Mouse (Mus musculus): ENCODE results near the gene Slc35g3. TPM values are rescaled to one million over a fixed set of nuclear protein-coding genes. Genes with fewer than 3 reads are reported as not detected.

Slc35g3 gene
- polyA plus RNA-seq, 1 experiment from 2014 or later = not detected

DNA sequence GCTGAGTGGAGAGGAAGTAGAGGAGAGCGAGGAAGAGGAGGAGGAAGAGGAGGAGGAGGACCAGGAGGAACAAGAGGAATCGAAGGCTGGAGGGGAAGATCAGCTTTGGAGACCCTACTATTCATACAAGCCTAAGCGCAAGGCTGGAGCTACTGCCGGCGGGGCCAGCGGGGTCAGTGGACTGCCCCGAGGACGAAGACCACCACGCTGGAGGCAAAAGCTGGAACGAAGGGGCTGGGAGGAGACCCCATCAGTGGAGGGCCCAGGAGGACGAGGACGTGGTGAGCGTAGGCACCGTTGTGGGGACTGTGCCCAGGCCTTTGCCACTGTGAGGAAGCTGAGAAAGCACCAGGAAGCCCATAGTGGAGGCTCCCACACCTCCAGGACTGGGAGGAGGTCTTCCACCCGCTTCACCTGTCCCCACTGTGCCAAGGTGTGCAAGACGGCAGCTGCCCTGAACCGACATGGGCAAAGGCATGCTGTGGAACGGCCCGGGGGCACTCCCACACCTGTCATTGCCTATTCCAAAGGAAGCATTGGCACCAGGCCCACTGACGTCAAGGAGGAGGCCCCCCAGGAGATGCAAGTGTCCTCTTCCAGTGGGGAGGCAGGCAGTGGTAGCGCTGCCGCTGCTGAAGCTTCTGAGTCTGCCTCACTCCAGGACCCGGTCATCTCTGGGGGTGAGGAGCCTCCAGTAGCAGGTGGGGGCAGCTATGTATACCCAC is 16.7 kb upstream of the Slc35g3 start:
- 0 out of 2 replicates have a peak, but pooled peaks cover 7% of the 10 kb centered on the region for H3K27me3 ChIP-seq (ENCODE audit: insufficient read depth, low read length)
- no peak overlapping the region for H3K4me2 ChIP-seq (ENCODE audit: low read depth, low read length)
- no peaks in the 10 kb centered on the region for H3K9me3 ChIP-seq (ENCODE audit: low read length)
- no peak overlapping the region for H3K27ac ChIP-seq (ENCODE audit: low read depth)
- H3K36me3 ChIP-seq (replicated peaks; ENCODE audit: insufficient read depth, low read length) = peaks cover 2% of the 10 kb centered on the region; the same call in 1 of the 2 replicates
- TF ChIP-seq CTCF (IDR thresholded peaks at IDR 0.05; ENCODE audit: low read depth) = no peak
- TF ChIP-seq EP300 (IDR thresholded peaks at IDR 0.05; ENCODE audit: low read depth) = no peak
- ATAC-seq (no peak), DNase-seq (no peak)
- H3K4me3 ChIP-seq (ENCODE audit: low read depth, low read length) = no peak overlapping the region
- H3K9ac ChIP-seq (replicated peaks) = no peak overlapping the region
- WGBS (ENCODE audit: insufficient replicate concordance) = 66% methylated on average over 23 of the region's 23 CpGs
- no peaks in the 10 kb centered on the region for H3K4me1 ChIP-seq (ENCODE audit: insufficient read depth)

DNA sequence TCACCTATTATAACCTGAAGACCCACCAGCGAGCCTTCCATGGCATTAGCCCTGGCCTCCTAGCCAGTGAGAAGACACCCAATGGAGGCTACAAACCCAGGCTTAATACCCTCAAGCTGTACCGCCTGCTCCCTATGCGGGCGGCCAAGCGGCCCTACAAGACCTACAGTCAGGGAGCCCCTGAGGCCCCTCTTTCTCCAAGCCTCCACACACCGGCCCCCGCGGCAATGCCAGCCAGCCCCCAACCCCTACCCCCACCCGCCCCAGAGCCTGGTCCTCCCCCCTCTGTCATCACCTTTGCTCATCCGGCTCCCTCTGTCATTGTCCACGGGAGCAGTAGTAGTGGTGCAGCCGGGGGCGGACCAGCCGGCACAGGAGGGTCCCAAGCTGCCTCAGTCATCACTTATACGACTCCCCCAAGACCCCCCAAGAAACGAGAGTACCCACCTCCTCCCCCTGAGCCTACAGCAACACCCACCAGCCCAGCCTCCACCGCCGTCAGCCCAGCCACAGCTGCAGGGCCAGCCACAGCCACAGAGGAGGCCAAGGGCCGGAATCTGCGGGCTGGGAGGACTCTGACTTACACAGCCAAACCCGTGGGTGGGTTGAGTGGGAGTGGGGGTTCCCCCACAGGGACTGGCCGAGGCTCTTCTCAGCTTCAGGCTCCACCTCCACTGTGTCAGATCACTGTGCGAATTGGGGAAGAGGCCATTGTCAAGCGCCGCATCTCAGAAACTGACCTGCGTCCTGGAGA is 15.9 kb upstream of the Slc35g3 start:
- no peaks in the 10 kb centered on the region for H3K4me1 ChIP-seq (ENCODE audit: insufficient read depth)
- no peak overlapping the region for H3K27ac ChIP-seq (ENCODE audit: low read depth)
- DNase-seq (peak; percentile 16), ATAC-seq (no peak)
- H3K9me3 ChIP-seq (ENCODE audit: low read length) = no peaks in the 10 kb centered on the region
- 61% methylated on average over 26 of the region's 26 CpGs for WGBS (ENCODE audit: insufficient replicate concordance)
- H3K36me3 ChIP-seq (replicated peaks; ENCODE audit: insufficient read depth, low read length) = peaks cover 2% of the 10 kb centered on the region; the same call in 1 of the 2 replicates
- no peak overlapping the region for H3K9ac ChIP-seq (replicated peaks)
- 0 out of 2 replicates have a peak, but pooled peaks cover 7% of the 10 kb centered on the region for H3K27me3 ChIP-seq (ENCODE audit: insufficient read depth, low read length)
- no peak overlapping the region for H3K4me2 ChIP-seq (ENCODE audit: low read depth, low read length)
- no peak overlapping the region for H3K4me3 ChIP-seq (ENCODE audit: low read depth, low read length)
- TF ChIP-seq CTCF (IDR thresholded peaks at IDR 0.05; ENCODE audit: low read depth) (no peak), EP300 (IDR thresholded peaks at IDR 0.05; ENCODE audit: low read depth) (no peak)

DNA sequence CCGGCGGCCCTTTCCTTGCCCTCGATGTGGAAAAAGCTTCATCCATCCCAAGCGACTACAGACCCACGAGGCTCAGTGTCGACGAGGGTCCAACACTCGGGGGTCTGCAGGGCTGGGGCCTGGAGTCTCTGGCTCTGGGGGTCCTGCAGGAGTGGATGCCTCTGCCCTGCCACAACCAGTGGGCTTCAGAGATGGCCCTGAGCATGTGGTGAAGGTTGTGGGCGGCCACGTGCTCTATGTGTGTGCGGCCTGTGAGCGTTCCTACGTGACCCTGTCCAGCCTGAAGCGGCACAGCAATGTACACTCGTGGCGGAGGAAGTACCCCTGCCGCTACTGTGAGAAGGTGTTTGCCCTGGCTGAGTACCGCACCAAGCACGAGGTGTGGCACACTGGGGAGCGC is 14.7 kb upstream of the Slc35g3 start:
- no peak for ATAC-seq
- DNase-seq = no peak
- 82% methylated on average over 20 of the region's 20 CpGs for WGBS (ENCODE audit: insufficient replicate concordance)
- no peak overlapping the region for H3K4me2 ChIP-seq (ENCODE audit: low read depth, low read length)
- H3K27ac ChIP-seq (ENCODE audit: low read depth) = no peak overlapping the region
- no peak overlapping the region for H3K4me3 ChIP-seq (ENCODE audit: low read depth, low read length)
- H3K4me1 ChIP-seq (ENCODE audit: insufficient read depth) = no peaks in the 10 kb centered on the region
- no peak for TF ChIP-seq EP300 (IDR thresholded peaks at IDR 0.05; ENCODE audit: low read depth)
- no peak for TF ChIP-seq CTCF (IDR thresholded peaks at IDR 0.05; ENCODE audit: low read depth)
- H3K9me3 ChIP-seq (ENCODE audit: low read length) = no peaks in the 10 kb centered on the region
- H3K27me3 ChIP-seq (ENCODE audit: insufficient read depth, low read length) = 0 out of 2 replicates have a peak, but pooled peaks cover 4% of the 10 kb centered on the region
- H3K9ac ChIP-seq (replicated peaks) = no peak overlapping the region
- H3K36me3 ChIP-seq (replicated peaks; ENCODE audit: insufficient read depth, low read length) = peaks cover 2% of the 10 kb centered on the region; the same call in 1 of the 2 replicates

DNA sequence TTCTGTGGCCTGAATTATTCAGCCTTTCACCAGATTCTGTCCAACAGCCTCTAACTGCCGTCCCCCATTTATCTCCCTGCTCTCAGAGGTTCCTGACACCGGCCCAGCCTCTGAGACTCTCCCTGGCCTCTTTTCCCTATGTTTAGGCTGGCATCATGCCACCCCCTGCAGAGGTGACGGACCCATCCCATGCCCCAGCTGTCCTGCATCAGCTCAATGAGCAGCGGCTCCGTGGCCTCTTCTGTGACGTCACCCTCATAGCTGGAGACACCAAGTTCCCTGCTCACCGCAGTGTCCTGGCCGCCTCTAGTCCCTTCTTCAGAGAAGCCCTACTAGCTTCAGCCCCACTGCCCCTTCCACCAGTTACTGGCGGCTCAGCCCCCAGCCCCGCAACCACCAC is 13.9 kb upstream of the Slc35g3 start:
- Histone ChIP-seq H3K4me1 (ENCODE audit: insufficient read depth) (no peaks in the 10 kb centered on the region), H3K9ac (replicated peaks) (no peak overlapping the region), H3K27ac (ENCODE audit: low read depth) (no peak overlapping the region), H3K27me3 (ENCODE audit: insufficient read depth, low read length) (0 out of 2 replicates have a peak, but pooled peaks cover 4% of the 10 kb centered on the region), H3K36me3 (replicated peaks; ENCODE audit: insufficient read depth, low read length) (peaks cover 3% of the 10 kb centered on the region; the same call in 1 of the 2 replicates), H3K4me3 (ENCODE audit: low read depth, low read length) (no peak overlapping the region), H3K9me3 (ENCODE audit: low read length) (no peaks in the 10 kb centered on the region), H3K4me2 (ENCODE audit: low read depth, low read length) (no peak overlapping the region)
- TF ChIP-seq EP300 (IDR thresholded peaks at IDR 0.05; ENCODE audit: low read depth) (no peak), CTCF (IDR thresholded peaks at IDR 0.05; ENCODE audit: low read depth) (no peak)
- no peak for ATAC-seq
- DNase-seq = no peak
- WGBS (ENCODE audit: insufficient replicate concordance) = 80% methylated on average over 10 of the region's 10 CpGs

DNA sequence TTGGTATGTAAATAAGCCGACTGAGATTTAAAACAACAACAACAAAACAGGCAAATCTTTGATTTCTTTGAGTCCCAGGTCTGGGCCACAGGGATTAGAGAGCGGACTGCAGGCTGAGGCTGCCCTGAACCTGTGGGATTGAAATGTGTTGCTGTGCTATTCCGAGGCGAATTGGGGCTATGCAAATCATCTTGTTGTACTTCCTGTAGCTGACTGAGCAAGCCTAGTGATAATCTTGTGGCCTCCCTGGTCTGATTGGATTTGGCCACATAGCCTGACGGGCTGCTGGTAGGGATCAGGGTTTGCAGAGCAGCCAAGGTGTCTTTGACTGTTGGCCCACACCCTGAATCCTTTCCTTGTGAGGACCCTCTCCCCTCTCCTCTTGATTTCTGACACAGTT is 13.2 kb upstream of the Slc35g3 start:
- 0 out of 2 replicates have a peak, but pooled peaks cover 3% of the 10 kb centered on the region for H3K27me3 ChIP-seq (ENCODE audit: insufficient read depth, low read length)
- ATAC-seq (no peak), DNase-seq (no peak)
- no peaks in the 10 kb centered on the region for H3K4me1 ChIP-seq (ENCODE audit: insufficient read depth)
- 43% methylated on average over 5 of the region's 5 CpGs for WGBS (ENCODE audit: insufficient replicate concordance)
- peaks cover 4% of the 10 kb centered on the region; the same call in 1 of the 2 replicates for H3K36me3 ChIP-seq (replicated peaks; ENCODE audit: insufficient read depth, low read length)
- no peak overlapping the region for H3K27ac ChIP-seq (ENCODE audit: low read depth)
- no peak overlapping the region for H3K4me3 ChIP-seq (ENCODE audit: low read depth, low read length)
- no peaks in the 10 kb centered on the region for H3K9me3 ChIP-seq (ENCODE audit: low read length)
- no peak overlapping the region for H3K9ac ChIP-seq (replicated peaks)
- TF ChIP-seq EP300 (IDR thresholded peaks at IDR 0.05; ENCODE audit: low read depth) = no peak
- no peak for TF ChIP-seq CTCF (IDR thresholded peaks at IDR 0.05; ENCODE audit: low read depth)
- H3K4me2 ChIP-seq (ENCODE audit: low read depth, low read length) = no peak overlapping the region

DNA sequence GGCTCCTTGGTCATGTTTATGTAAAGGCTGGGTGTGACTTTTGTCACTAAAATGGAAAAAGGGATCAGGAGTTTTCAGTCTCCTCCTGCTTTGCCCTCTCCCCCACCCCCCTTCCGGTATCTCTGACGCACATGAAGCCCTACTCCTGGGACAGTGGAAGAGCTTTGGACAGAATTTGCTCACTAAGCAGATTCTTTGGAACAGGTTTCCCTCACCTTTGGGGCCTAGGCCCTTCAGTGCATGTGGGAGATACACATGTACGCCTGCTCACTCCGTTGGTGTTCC is 5.8 kb upstream of the Slc35g3 start:
- H3K4me2 ChIP-seq (ENCODE audit: low read depth, low read length) = peak overlapping the region; percentile 88
- DNase-seq = no peak
- H3K36me3 ChIP-seq (replicated peaks; ENCODE audit: insufficient read depth, low read length) = 0 out of 2 replicates have a peak, but pooled peaks cover 2% of the 10 kb centered on the region
- 0 out of 2 replicates have a peak, but pooled peaks have one; percentile 17 for ATAC-seq
- peaks cover 11% of the 10 kb centered on the region for H3K4me1 ChIP-seq (ENCODE audit: insufficient read depth)
- no peaks in the 10 kb centered on the region for H3K9me3 ChIP-seq (ENCODE audit: low read length)
- peak overlapping the region; percentile 37 for H3K27ac ChIP-seq (ENCODE audit: low read depth)
- H3K27me3 ChIP-seq (ENCODE audit: insufficient read depth, low read length) = no peaks in the 10 kb centered on the region
- no peak overlapping the region for H3K9ac ChIP-seq (replicated peaks)
- WGBS (ENCODE audit: insufficient replicate concordance) = 63% methylated on average over 4 of the region's 4 CpGs
- no peak overlapping the region for H3K4me3 ChIP-seq (ENCODE audit: low read depth, low read length)
- TF ChIP-seq EP300 (IDR thresholded peaks at IDR 0.05; ENCODE audit: low read depth) = no peak
- TF ChIP-seq CTCF (IDR thresholded peaks at IDR 0.05; ENCODE audit: low read depth) = no peak

Data from liver, postnatal 0 days (tissue).